Mouse (Mus musculus) T-helper 2 cell (primary cell): Measurements from ENCODE around the gene Cldn9.

Experiments used
- in situ Hi-C: fragments of 300-600 bp; cut with MboI, MseI; formaldehyde crosslinking; loops from one replicate; pipeline ENCODE4 v1.15.1; 2025; ENCODE audit warnings: high pct_unique_total_duplicates

Gene Cldn9

GRCm38 (mm10) chr17:23681086-23681485 is 2.7 kb downstream of the Cldn9 start:
- in situ Hi-C loops = no loop called here

DNA sequence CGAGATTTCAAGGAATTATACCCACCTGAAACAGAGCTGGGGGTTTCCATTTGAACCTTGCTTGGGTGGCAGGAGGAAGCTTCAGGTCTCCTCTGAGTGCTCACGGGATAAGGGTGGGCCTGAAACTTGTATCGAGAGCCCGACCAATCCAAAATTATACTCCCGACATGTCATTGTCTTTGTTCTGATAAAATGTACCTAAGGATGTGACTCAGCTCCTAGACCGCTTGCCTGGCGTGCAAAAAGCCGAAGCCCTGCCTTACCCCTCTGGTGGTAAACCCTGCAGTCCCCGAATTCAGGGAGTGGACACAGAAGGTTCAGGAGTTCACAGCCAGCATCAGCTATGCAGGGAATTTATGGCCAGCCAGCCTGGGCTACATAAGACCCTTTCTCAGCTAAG is 3.5 kb downstream of the Cldn9 start:
- in situ Hi-C loops = no loop called here

- in situ Hi-C loops = no loop called here
Observed at GRCm38 (mm10) chr17:23679127-23679835, 4.5 kb downstream of the Cldn9 start, which contains the start of gene Cldn6. TSS of gene Cldn6 (plus strand) at chr17:23679249.

GRCm38 (mm10) chr17:23677236-23677679 is 6.6 kb downstream of the Cldn9 start, which contains the start of gene Tnfrsf12a:
TSS of gene Tnfrsf12a (minus strand) at chr17:23677468.
- in situ Hi-C loops = no loop called here

DNA sequence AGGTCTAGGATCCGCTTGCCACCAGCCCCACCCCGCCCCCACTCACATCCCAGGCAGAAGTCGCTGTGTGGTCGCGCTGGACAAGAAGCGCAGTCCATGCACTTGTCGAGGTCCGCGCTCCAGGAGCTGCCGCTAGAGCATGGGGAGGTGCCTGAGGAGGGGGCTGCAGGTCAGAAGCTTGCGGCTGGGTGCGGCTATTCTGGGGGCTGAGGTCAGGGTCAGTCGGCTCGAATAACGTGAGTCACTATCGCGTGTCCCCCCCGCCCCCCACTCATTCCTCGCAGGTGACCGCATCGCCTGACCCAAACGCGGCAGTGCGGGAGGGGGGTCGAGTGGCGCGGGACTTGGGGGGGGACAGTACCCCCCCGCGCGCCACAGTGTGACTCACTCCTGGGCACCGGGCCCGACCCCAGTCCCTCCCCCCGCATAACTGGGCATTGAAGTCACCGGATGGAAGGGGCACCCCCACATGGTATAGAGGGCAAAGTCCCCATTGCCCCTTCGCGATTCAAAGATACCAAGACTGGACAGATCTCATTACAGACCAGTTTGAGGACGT is 7.3 kb downstream of the Cldn9 start:
- in situ Hi-C loops = no loop called here

DNA sequence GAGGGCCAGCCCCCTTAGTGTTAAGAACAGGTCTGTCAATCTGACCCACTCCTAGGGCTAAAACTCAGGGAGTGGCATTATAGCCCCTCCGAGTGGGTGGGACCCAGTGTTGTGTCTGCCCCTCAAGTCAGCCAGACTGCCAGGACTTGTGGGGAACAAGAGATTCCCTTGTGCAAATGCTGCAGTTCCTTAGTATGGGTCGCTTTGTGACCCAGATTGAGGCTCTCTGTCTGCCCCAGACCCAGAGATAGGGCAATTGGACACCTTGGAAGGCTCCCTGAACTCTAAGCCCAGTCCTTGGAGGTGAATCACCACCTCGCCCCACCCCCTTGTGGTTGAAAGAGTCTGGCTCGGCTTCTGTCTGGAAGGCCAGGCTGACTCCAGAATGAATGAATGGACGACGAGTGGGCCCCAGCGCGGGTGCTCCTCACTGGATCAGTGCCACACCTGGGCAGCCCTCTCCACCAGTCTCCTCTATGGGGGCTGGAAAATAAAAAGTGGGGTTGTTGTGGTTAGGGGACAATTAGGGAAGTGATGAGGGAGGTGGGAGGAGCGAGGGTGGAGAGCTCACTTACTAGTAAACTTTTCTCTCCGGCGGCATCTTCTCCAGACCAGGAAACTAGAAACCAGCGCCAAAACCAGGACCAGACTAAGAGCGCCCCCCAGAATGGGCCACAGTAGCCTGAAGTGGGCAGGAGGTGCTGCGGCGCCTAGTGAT is 8.1 kb downstream of the Cldn9 start:
- in situ Hi-C loops = no loop called here

DNA sequence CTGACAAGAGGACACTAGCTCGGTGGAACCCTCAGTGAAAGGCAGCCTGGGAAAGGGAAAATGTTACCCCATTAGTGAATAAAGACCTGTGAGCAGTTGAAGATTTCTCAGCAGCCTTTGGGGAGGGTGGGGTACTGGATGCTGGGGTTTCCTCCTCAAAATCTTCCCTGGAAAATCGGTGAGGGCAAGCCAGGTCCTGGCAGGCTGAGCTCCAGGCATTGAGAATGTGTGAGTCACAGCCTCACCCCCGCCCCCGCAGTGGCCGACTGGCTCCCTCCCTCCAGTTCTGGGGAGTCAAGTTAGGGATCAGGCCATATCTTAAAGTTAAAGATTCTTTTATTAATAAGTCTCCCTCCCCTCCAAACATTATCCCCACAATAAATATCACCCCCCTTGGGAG is 8.7 kb downstream of the Cldn9 start:
- in situ Hi-C loops = no loop called here

GRCm38 (mm10) chr17:23674271-23674952 is 9.4 kb downstream of the Cldn9 start:
- in situ Hi-C loops = loop anchor here (5.0 kb wide), 1 partner anchor 33 kb away; no protein-coding TSS in a partner anchor

DNA sequence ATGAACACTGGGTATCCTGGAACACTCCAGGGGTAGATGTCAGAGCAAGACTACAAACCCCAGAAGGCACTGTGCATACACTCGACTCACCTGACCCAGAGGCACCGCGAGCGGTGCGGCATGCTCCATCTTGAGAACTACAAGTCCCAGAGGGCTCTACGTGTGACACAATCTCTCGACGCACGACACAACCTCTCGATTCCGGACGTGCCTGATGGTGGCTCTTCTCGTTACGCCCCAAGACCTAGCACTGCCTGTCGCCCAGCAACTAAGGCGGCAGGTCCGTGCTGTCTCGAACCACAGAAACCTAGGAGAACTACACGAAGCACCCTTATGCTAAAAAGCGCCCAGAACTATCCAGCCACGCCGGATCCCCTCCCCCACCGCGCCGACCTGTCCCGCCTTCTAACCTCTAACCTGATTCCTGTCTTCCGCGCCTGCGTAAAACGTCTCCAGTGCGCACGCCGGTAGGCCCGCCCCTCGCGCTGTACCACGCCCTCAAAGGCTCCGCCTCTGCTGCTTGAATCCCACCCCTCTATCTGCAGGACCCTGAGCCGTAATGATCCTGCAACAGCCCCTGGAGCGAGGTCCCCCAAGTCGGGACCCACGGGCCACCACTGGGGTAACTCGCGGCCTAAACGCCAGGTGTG is 10.3 kb downstream of the Cldn9 start, which contains the start of the genes Hcfc1r1 and Thoc6:
Hcfc1r1 (plus strand) TSS at position 173 of the 650 bp plus-strand sequence.
Thoc6 (minus strand) TSS at position 459 of the 650 bp plus-strand sequence.
- in situ Hi-C loops = loop anchor here (5.0 kb wide), 1 partner anchor 34 kb away; no protein-coding TSS in a partner anchor

DNA sequence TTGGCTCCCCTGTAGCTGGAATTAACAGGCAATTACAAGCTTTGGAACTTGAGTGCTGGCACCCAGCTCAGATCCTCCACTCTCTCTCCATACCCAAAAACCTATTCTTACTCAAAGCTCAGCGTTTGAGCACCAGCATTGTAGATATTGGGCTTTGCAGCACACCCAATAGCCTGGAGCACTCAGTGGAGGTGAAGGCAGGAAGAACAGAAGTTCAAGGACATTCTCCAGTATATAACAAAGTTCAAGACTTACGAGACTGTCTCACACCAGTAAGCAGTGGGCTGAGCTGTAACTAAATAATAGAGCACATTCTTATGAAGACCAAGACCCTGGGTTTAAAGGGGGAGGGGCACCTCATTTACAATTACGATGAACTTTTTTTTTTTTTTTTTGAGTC is 11.1 kb downstream of the Cldn9 start:
- in situ Hi-C loops = loop anchor here (5.0 kb wide), 1 partner anchor 35 kb away; no protein-coding TSS in a partner anchor

- in situ Hi-C loops = loop anchor here (5.0 kb wide), 1 partner anchor 36 kb away; no protein-coding TSS in a partner anchor
Observed at GRCm38 (mm10) chr17:23671519-23671918, 12.3 kb downstream of the Cldn9 start.

- in situ Hi-C loops = loop anchor here (5.0 kb wide), 1 partner anchor 37 kb away; no protein-coding TSS in a partner anchor
Observed at GRCm38 (mm10) chr17:23670516-23671074, 13.2 kb downstream of the Cldn9 start.

- in situ Hi-C loops = no loop called here
Observed at GRCm38 (mm10) chr17:23665511-23665910, 18.3 kb downstream of the Cldn9 start.

DNA sequence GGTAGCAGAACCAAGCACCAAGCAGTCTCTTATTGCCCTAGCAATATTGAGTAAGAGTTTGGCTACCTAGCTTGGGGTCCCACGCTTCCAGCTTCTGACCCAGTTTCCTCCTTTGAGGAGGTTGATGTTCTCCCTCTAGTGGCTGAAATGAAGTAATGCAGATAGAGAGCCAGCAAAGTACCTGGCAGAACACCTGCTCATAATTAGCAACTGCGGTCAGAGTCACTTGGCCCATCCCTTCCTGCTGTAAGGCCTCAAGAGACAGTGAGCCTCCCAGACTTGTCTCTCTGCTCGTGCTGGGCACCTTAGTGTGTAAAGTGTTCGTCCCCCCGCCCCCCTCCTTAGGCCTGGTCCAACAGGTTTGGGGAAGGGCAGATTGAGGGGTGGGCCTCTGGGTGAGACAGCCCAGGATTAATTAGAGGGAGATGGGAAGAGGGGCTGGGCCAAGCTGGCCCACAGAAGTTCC is 19.2 kb downstream of the Cldn9 start:
- in situ Hi-C loops = no loop called here

DNA sequence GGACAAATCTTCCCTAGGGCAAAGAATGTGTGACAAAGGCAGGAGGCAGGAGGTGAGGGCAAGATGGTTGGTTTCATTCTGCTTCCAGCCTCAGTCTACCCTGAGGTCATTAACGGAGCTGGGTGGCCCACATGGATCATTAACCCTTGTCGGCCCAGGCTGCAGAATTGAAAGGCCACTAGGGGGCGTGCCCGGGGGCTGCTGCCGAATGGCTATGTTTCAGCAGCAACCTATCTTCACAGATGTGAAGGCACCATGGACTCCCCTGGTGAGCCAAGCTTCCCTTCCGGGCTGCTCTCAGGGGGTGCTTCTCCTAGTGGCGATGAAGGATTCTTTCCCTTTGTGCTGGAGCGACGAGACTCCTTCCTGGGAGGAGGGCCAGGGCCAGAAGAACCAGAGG is 22.3 kb downstream of the Cldn9 start:
- in situ Hi-C loops = no loop called here

DNA sequence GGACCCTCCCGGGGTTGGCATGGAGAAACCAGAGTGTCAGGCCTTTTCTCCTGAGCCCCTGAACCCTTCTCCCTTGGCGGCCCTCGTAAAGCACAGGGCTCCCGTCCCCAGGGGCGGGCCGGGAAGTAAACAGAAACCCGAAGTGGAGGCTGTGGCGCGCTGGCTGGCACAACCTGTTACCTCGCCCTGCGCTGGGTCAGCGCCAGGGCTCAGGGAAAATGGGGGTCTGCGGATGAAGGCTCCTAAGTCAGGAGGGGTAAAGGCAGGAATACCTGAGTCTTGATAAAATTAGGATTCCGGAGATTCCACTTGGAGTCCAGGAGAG is 23.0 kb downstream of the Cldn9 start:
- in situ Hi-C loops = no loop called here

DNA sequence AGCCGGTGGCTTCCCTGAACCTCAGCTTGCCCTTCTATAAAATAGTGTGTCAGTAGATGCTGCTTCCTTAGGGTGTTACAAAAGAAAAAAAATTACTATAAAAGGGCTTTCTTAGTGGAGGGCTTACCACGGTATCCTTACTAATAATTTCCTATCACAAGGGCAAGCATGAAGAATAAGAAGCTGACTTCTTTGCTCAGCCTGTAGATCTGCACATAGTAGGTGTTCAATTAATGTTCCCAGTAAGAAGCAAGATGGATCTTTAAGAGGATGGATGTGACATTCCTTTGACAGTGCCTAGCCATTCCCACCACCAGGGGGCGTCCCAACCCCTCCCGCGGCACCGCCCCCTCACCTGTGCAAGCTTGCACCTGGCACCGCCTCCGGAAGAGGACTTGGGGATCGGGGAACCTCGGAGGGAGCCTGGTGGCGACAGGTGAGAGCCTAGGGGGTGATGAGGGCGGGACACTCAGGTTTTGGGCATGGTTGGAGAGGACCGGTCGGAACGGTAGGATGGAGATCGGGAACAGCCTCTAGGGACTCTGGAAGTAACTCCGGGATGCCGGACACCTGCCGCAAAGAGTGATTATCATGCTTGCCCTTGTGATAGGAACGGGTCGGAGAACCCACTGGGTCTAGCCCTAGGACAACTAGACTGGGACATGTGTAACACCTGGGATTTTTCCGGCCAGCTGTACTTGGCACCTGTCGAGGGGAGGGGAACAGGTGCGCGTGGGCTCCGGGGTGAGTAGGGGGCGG is 23.5 kb downstream of the Cldn9 start, which contains the start of gene Bicdl2:
Bicdl2 (plus strand) TSS at position 390 of the 759 bp plus-strand sequence.
- in situ Hi-C loops = no loop called here

- in situ Hi-C loops = no loop called here
Observed at GRCm38 (mm10) chr17:23658450-23658849, 25.4 kb downstream of the Cldn9 start.

DNA sequence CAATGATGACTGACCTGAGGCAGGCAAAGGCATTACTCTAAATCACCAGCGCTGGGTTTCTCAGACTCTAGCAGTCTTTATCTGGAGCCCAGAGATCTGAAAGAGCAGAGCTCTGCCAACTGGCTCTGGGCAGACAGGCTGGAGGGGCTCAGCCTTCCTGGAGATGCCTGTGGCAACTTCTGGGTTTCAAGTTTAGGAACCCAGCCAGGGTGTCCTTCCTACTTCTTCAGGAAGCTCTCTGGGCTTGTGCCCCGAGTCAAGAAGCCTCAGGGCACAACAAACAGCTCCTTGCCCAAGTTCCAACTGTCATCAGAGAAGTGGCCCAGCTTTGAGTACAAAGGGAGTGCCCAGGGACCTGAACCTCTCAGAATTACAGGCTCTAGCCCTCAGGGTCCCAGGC is 29.4 kb downstream of the Cldn9 start:
- in situ Hi-C loops = no loop called here

- in situ Hi-C loops = no loop called here
Observed at GRCm38 (mm10) chr17:23654001-23654400, 29.8 kb downstream of the Cldn9 start.
